Mouse (Mus musculus) lung, adult 2 months (tissue): ENCODE measurements around the gene Mid1.
"Not testable (repeated sequence)": the region's sequence is repeated elsewhere in the genome, so short reads cannot be mapped to it uniquely, and the experiment has no call there.

Experiments used
- CTCF ChIP-seq: fragments of 200-500 bp; IDR thresholded peaks from 2 replicates; pipeline ENCODE4 v1.5.1; 2011; ENCODE audit warnings: mild to moderate bottlenecking, low read length, control low read depth; ENCODE audit not compliant: insufficient read depth
- POLR2A ChIP-seq: fragments of 200-500 bp; IDR thresholded peaks from 2 replicates; pipeline ENCODE4 v1.6.1; 2011; ENCODE audit warnings: low read depth, mild to moderate bottlenecking, control low read depth, low read length, borderline replicate concordance; ENCODE audit errors: extremely low read depth

GRCm38 (mm10) chrX:170002510-170003197 is 317.7 kb downstream of the Mid1 start:
- not testable (repeated sequence) for TF ChIP-seq POLR2A, CTCF
